Mouse (Mus musculus) stomach, embryonic 15.5 days (tissue): ENCODE measurements around the gene Irf8. TPM values are rescaled to one million over a fixed set of nuclear protein-coding genes. Genes with fewer than 3 reads are reported as not detected.

ENCODE experiments used
- ATAC-seq: fragments of 200-750 bp; cut with Nextera tagmentation; 2 replicates; pipeline ENCODE4 v1.8.0; 2017; ENCODE audit warnings: low read depth, moderate number of reproducible peaks, moderate TSS enrichment; ENCODE audit not compliant: insufficient read depth, low FRiP score
- H3K27ac ChIP-seq: fragments of 300-500 bp; sonication (generic); 2 replicates; pipeline ENCODE4 v1.5.1; 2015; ENCODE audit warnings: mild to moderate bottlenecking, inconsistent platforms
- H3K27me3 ChIP-seq: fragments of 300-500 bp; sonication (generic); replicated peaks from 2 replicates; pipeline ENCODE4 v1.6.1; 2015; ENCODE audit warnings: inconsistent platforms
- H3K36me3 ChIP-seq: fragments of 300-500 bp; sonication (generic); 2 replicates; pipeline ENCODE4 v1.6.1; 2015; ENCODE audit warnings: inconsistent platforms
- H3K4me1 ChIP-seq: fragments of 300-500 bp; sonication (generic); 2 replicates; pipeline ENCODE4 v1.6.1; 2015; ENCODE audit warnings: inconsistent platforms
- H3K4me2 ChIP-seq: fragments of 300-500 bp; sonication (generic); 2 replicates; pipeline ENCODE4 v1.6.1; 2015; ENCODE audit warnings: mild to moderate bottlenecking, inconsistent platforms
- H3K4me3 ChIP-seq: fragments of 300-500 bp; sonication (generic); replicated peaks from 2 replicates; pipeline ENCODE4 v1.5.1; 2015; ENCODE audit warnings: inconsistent platforms
- H3K9ac ChIP-seq: fragments of 300-500 bp; sonication (generic); 2 replicates; pipeline ENCODE4 v1.6.1; 2015; ENCODE audit warnings: inconsistent platforms
- H3K9me3 ChIP-seq: fragments of 300-500 bp; sonication (generic); 2 replicates; pipeline ENCODE4 v1.6.1; 2016; ENCODE audit warnings: inconsistent platforms
- WGBS: fragments of 180-500 bp; shearing (Covaris S2); methylation state at CpG from one replicate; pipeline ENCODE4 v1.1.7; 2015; 5-methylcytosine and 5-hydroxymethylcytosine counted together
- polyA plus RNA-seq: library from polyadenylated mRNA; unstranded; fragments of >200 nt; fragmentation: Nextera tagmentation; extraction: Ambion mirVana; gene quantifications from 2 replicates; pipeline ENCODE4 v1.2.1, GENCODE M21; 2015

Irf8 gene
- polyA plus RNA-seq, 1 experiment from 2014 or later: 23.0 TPM

- 55% methylated on average over 17 of the region's 17 CpGs for WGBS
- H3K9ac ChIP-seq: no peak overlapping the region
- ATAC-seq: no peak
- 0 out of 2 replicates have a peak, but pooled peaks cover 4% of the 10 kb centered on the region for H3K4me1 ChIP-seq
- no peak overlapping the region for H3K4me2 ChIP-seq
- H3K27ac ChIP-seq: no peak overlapping the region
- H3K9me3 ChIP-seq: no peaks in the 10 kb centered on the region
- no peaks in the 10 kb centered on the region for H3K27me3 ChIP-seq
- no peak overlapping the region for H3K4me3 ChIP-seq
- H3K36me3 ChIP-seq: no peaks in the 10 kb centered on the region
These were observed 11.2 kb upstream of the Irf8 start for GRCm38 (mm10) chr8:120724816-120725575.

GRCm38 (mm10) chr8:120725576-120725950 is 10.6 kb upstream of the Irf8 start:
- Histone ChIP-seq H3K27ac (no peak overlapping the region), H3K36me3 (no peaks in the 10 kb centered on the region)
- ATAC-seq: no peak

GRCm38 (mm10) chr8:120726051-120726450 is 10.1 kb upstream of the Irf8 start:
- H3K4me2 ChIP-seq: no peak overlapping the region
- H3K4me3 ChIP-seq: no peak overlapping the region
- no peak for ATAC-seq
- H3K36me3 ChIP-seq: no peaks in the 10 kb centered on the region
- no peak overlapping the region for H3K27ac ChIP-seq
- H3K27me3 ChIP-seq: no peaks in the 10 kb centered on the region
- H3K9ac ChIP-seq: no peak overlapping the region
- WGBS: 64% methylated on average over 5 of the region's 5 CpGs
- H3K9me3 ChIP-seq: no peaks in the 10 kb centered on the region
- H3K4me1 ChIP-seq: peaks cover 10% of the 10 kb centered on the region; the same call in 1 of the 2 replicates

More at GRCm38 (mm10) chr8:120725576-120725950, 10.6 kb upstream of the Irf8 start:
- Histone ChIP-seq H3K4me3 (no peak overlapping the region), H3K9ac (no peak overlapping the region), H3K9me3 (no peaks in the 10 kb centered on the region), H3K4me2 (no peak overlapping the region), H3K4me1 (peaks cover 9% of the 10 kb centered on the region; the same call in 1 of the 2 replicates), H3K27me3 (no peaks in the 10 kb centered on the region)
- WGBS: 76% methylated on average over 5 of the region's 5 CpGs

- Histone ChIP-seq H3K9me3 (no peaks in the 10 kb centered on the region), H3K4me1 (peaks cover 10% of the 10 kb centered on the region; the same call in 1 of the 2 replicates), H3K36me3 (no peaks in the 10 kb centered on the region), H3K27ac (no peak overlapping the region), H3K4me3 (no peak overlapping the region), H3K4me2 (no peak overlapping the region), H3K9ac (no peak overlapping the region), H3K27me3 (no peaks in the 10 kb centered on the region)
- 35% methylated on average over 9 of the region's 9 CpGs for WGBS
- peak; percentile 77 for ATAC-seq
These were observed 7.5 kb upstream of the Irf8 start for GRCm38 (mm10) chr8:120728488-120729160.

- peaks cover 11% of the 10 kb centered on the region for H3K4me1 ChIP-seq
- peak overlapping the region; percentile 0; the same call in 1 of the 2 replicates for H3K4me2 ChIP-seq
- H3K27me3 ChIP-seq: peaks cover 19% of the 10 kb centered on the region
- H3K9ac ChIP-seq: no peak overlapping the region
- H3K9me3 ChIP-seq: no peaks in the 10 kb centered on the region
- no peaks in the 10 kb centered on the region for H3K36me3 ChIP-seq
- no peak overlapping the region for H3K4me3 ChIP-seq
- 45% methylated on average over 14 of the region's 14 CpGs for WGBS
- no peak overlapping the region for H3K27ac ChIP-seq
- no peak for ATAC-seq
These were observed 4.6 kb upstream of the Irf8 start for GRCm38 (mm10) chr8:120731582-120731981.

GRCm38 (mm10) chr8:120732068-120732467 is 4.1 kb upstream of the Irf8 start:
- H3K9me3 ChIP-seq: no peaks in the 10 kb centered on the region
- 51% methylated on average over 6 of the region's 6 CpGs for WGBS
- H3K27me3 ChIP-seq: peaks cover 21% of the 10 kb centered on the region
- H3K36me3 ChIP-seq: no peaks in the 10 kb centered on the region
- no peak overlapping the region for H3K9ac ChIP-seq
- ATAC-seq: no peak
- no peak overlapping the region for H3K4me3 ChIP-seq
- H3K27ac ChIP-seq: no peak overlapping the region
- H3K4me2 ChIP-seq: peak overlapping the region; percentile 0; the same call in 1 of the 2 replicates
- peaks cover 14% of the 10 kb centered on the region for H3K4me1 ChIP-seq

- H3K9ac ChIP-seq: peak overlapping the region; percentile 20; the same call in 1 of the 2 replicates
- no peaks in the 10 kb centered on the region for H3K9me3 ChIP-seq
- H3K27ac ChIP-seq: no peak overlapping the region
- H3K4me3 ChIP-seq: peak overlapping the region; percentile 49
- WGBS: 2% methylated on average over 11 of the region's 11 CpGs
- peaks cover 15% of the 10 kb centered on the region for H3K4me1 ChIP-seq
- ATAC-seq: no peak
- H3K4me2 ChIP-seq: peak overlapping the region; percentile 99
- peaks cover 27% of the 10 kb centered on the region for H3K27me3 ChIP-seq
- H3K36me3 ChIP-seq: no peaks in the 10 kb centered on the region
These were observed 328 bp downstream of the Irf8 start for GRCm38 (mm10) chr8:120736486-120736885.

- no peak for ATAC-seq
- Histone ChIP-seq H3K9me3 (no peaks in the 10 kb centered on the region), H3K4me3 (peak overlapping the region; percentile 49), H3K27me3 (peaks cover 27% of the 10 kb centered on the region), H3K4me1 (peaks cover 17% of the 10 kb centered on the region), H3K4me2 (peak overlapping the region; percentile 99), H3K9ac (no peak overlapping the region), H3K27ac (no peak overlapping the region), H3K36me3 (no peaks in the 10 kb centered on the region)
- WGBS: 54% methylated on average over 7 of the region's 7 CpGs
These were observed 1.0 kb downstream of the Irf8 start for GRCm38 (mm10) chr8:120737166-120737565.

GRCm38 (mm10) chr8:120738771-120739170 is 2.6 kb downstream of the Irf8 start:
- no peak overlapping the region for H3K9ac ChIP-seq
- H3K4me1 ChIP-seq: peaks cover 24% of the 10 kb centered on the region
- H3K4me3 ChIP-seq: no peak overlapping the region
- peaks cover 27% of the 10 kb centered on the region for H3K27me3 ChIP-seq
- no peaks in the 10 kb centered on the region for H3K9me3 ChIP-seq
- WGBS: 73% methylated on average over 4 of the region's 4 CpGs
- ATAC-seq: no peak
- no peak overlapping the region for H3K27ac ChIP-seq
- H3K36me3 ChIP-seq: no peaks in the 10 kb centered on the region
- 0 out of 2 replicates have a peak overlapping the region, but pooled peaks have one; percentile 3 for H3K4me2 ChIP-seq

- no peak overlapping the region for H3K27ac ChIP-seq
- ATAC-seq: no peak
- no peak overlapping the region for H3K4me3 ChIP-seq
- peaks cover 31% of the 10 kb centered on the region for H3K4me1 ChIP-seq
- WGBS: 89% methylated on average over 15 of the region's 15 CpGs
- H3K9ac ChIP-seq: no peak overlapping the region
- no peak overlapping the region for H3K4me2 ChIP-seq
- no peaks in the 10 kb centered on the region for H3K9me3 ChIP-seq
- H3K36me3 ChIP-seq: no peaks in the 10 kb centered on the region
- H3K27me3 ChIP-seq: peaks cover 21% of the 10 kb centered on the region
These were observed 3.4 kb downstream of the Irf8 start for GRCm38 (mm10) chr8:120739526-120739925.

GRCm38 (mm10) chr8:120740579-120740978 is 4.4 kb downstream of the Irf8 start:
- Histone ChIP-seq H3K27me3 (peaks cover 11% of the 10 kb centered on the region), H3K27ac (no peak overlapping the region), H3K9me3 (no peaks in the 10 kb centered on the region), H3K9ac (no peak overlapping the region), H3K4me2 (no peak overlapping the region; the same call in 1 of the 2 replicates), H3K4me1 (peaks cover 35% of the 10 kb centered on the region), H3K36me3 (no peaks in the 10 kb centered on the region), H3K4me3 (no peak overlapping the region)
- WGBS: 71% methylated on average over 2 of the region's 2 CpGs
- ATAC-seq: no peak

GRCm38 (mm10) chr8:120741001-120741400 is 4.8 kb downstream of the Irf8 start:
- peaks cover 7% of the 10 kb centered on the region; the same call in 1 of the 2 replicates for H3K27me3 ChIP-seq
- no peak for ATAC-seq
- no peak overlapping the region for H3K4me3 ChIP-seq
- 86% methylated on average over 17 of the region's 17 CpGs for WGBS
- peaks cover 31% of the 10 kb centered on the region for H3K4me1 ChIP-seq
- no peak overlapping the region for H3K27ac ChIP-seq
- H3K9me3 ChIP-seq: no peaks in the 10 kb centered on the region
- no peak overlapping the region for H3K4me2 ChIP-seq
- H3K36me3 ChIP-seq: no peaks in the 10 kb centered on the region
- no peak overlapping the region for H3K9ac ChIP-seq
